In genomic region chr11:69682840-69683533, GRCm38 (mm10) we compare ENCODE assay signal across 8 mouse cellular contexts. TPM values are rescaled to one million over a fixed set of nuclear protein-coding genes. Genes with fewer than 3 reads are reported as not detected.
DNase-seq lines count a peak whose midpoint lies in the region; ATAC-seq and TF ChIP-seq lines count a peak whose summit lies in the region.

No protein-coding gene starts in this region.

- no peaks in the 10 kb centered on the region for H3K9me3 ChIP-seq in heart, embryonic 12.5 days (replicated peaks)
- no peaks in the 10 kb centered on the region for H3K9me3 ChIP-seq in kidney, postnatal 0 days (replicated peaks; ENCODE audit: low read length)
- H3K9me3 ChIP-seq in liver, embryonic 11.5 days (ENCODE audit: control insufficient read depth, low read length), result no peaks in the 10 kb centered on the region
- H3K9me3 ChIP-seq in stomach, embryonic 14.5 days (ENCODE audit: control insufficient read depth, low read depth, low read length), result no peaks in the 10 kb centered on the region

- no peak overlapping the region for H3K4me3 ChIP-seq in bone marrow, adult 2 months (replicated peaks; ENCODE audit: control insufficient read depth, low read depth, low read length)
- H3K4me3 ChIP-seq in heart, embryonic 12.5 days, result peak overlapping the region; percentile 67
- no peak overlapping the region; the same call in 1 of the 2 replicates for H3K4me3 ChIP-seq in kidney, postnatal 0 days (replicated peaks; ENCODE audit: low read depth, low read length)
- peak overlapping the region; percentile 80 for H3K4me3 ChIP-seq in liver, embryonic 11.5 days (ENCODE audit: low read depth, low read length)
- peak overlapping the region; percentile 7; the same call in 1 of the 2 replicates for H3K4me3 ChIP-seq in stomach, embryonic 14.5 days (ENCODE audit: low read depth, low read length)

- 0 out of 2 replicates have a peak overlapping the region, but pooled peaks have one; percentile 35 for H3K9ac ChIP-seq in heart, embryonic 12.5 days
- peak overlapping the region; percentile 33; the same call in 1 of the 2 replicates for H3K9ac ChIP-seq in kidney, postnatal 0 days (ENCODE audit: low read depth, low read length)
- H3K9ac ChIP-seq in liver, embryonic 11.5 days (ENCODE audit: low read depth, low read length), result no peak overlapping the region
- 0 out of 2 replicates have a peak overlapping the region, but pooled peaks have one; percentile 6 for H3K9ac ChIP-seq in stomach, embryonic 14.5 days (replicated peaks; ENCODE audit: low read depth, low read length)

- H3K27me3 ChIP-seq in heart, embryonic 12.5 days (replicated peaks), result no peaks in the 10 kb centered on the region
- no peaks in the 10 kb centered on the region for H3K27me3 ChIP-seq in kidney, postnatal 0 days (ENCODE audit: insufficient read depth, low read length)
- H3K27me3 ChIP-seq in liver, embryonic 11.5 days (replicated peaks; ENCODE audit: control insufficient read depth, insufficient read depth, low read length), result no peaks in the 10 kb centered on the region
- no peaks in the 10 kb centered on the region for H3K27me3 ChIP-seq in stomach, embryonic 14.5 days (ENCODE audit: control insufficient read depth, insufficient read depth, low read length)

- peaks cover 3% of the 10 kb centered on the region for H3K4me1 ChIP-seq in bone marrow, adult 2 months (ENCODE audit: control insufficient read depth, insufficient read depth, low read length)
- peaks cover 48% of the 10 kb centered on the region for H3K4me1 ChIP-seq in heart, embryonic 12.5 days (replicated peaks)
- peaks cover 23% of the 10 kb centered on the region for H3K4me1 ChIP-seq in kidney, postnatal 0 days (replicated peaks; ENCODE audit: insufficient read depth, low read length)
- H3K4me1 ChIP-seq in liver, embryonic 11.5 days (replicated peaks; ENCODE audit: control insufficient read depth, insufficient read depth, low read length), result peaks cover 29% of the 10 kb centered on the region
- H3K4me1 ChIP-seq in stomach, embryonic 14.5 days (ENCODE audit: control insufficient read depth, insufficient read depth, low read length), result peaks cover 27% of the 10 kb centered on the region

- H3K4me2 ChIP-seq in heart, embryonic 12.5 days, result peak overlapping the region; percentile 91
- peak overlapping the region; percentile 90 for H3K4me2 ChIP-seq in kidney, postnatal 0 days (ENCODE audit: low read length)
- peak overlapping the region; percentile 93 for H3K4me2 ChIP-seq in liver, embryonic 11.5 days
- H3K4me2 ChIP-seq in stomach, embryonic 14.5 days (replicated peaks; ENCODE audit: low read depth, low read length), result peak overlapping the region; percentile 86

- no peak overlapping the region for H3K27ac ChIP-seq in bone marrow, adult 2 months (ENCODE audit: control insufficient read depth, insufficient read depth, low read depth, low read length, poor library complexity)
- H3K27ac ChIP-seq in heart, embryonic 12.5 days (ENCODE audit: poor library complexity, severe bottlenecking), result no peak overlapping the region
- H3K27ac ChIP-seq in kidney, postnatal 0 days, result peak overlapping the region; percentile 90
- peak overlapping the region; percentile 88; the same call in 1 of the 2 replicates for H3K27ac ChIP-seq in liver, embryonic 11.5 days (ENCODE audit: low read depth, low read length)
- H3K27ac ChIP-seq in stomach, embryonic 14.5 days (ENCODE audit: low read length), result peak overlapping the region; percentile 29; the same call in 1 of the 2 replicates

- peak; percentile 94 for TF ChIP-seq CTCF in bone marrow, adult 2 months (IDR thresholded peaks at IDR 0.05; ENCODE audit: control insufficient read depth, insufficient read depth, low read length)
- peak; percentile 99 for TF ChIP-seq CTCF in kidney, postnatal 0 days (IDR thresholded peaks at IDR 0.05; ENCODE audit: low read depth)

- ATAC-seq in erythroblast, adult 5-6 weeks (replicated peaks; ENCODE audit: low FRiP score, poor library complexity, severe bottlenecking), result peak; percentile 74
- ATAC-seq in heart, embryonic 12.5 days (ENCODE audit: insufficient number of reproducible peaks, low FRiP score), result no peak
- ATAC-seq in kidney, postnatal 0 days (replicated peaks; ENCODE audit: low FRiP score, low read depth), result no peak
- no peak; the same call in 1 of the 2 replicates for ATAC-seq in liver, embryonic 11.5 days (replicated peaks; ENCODE audit: low FRiP score)
- ATAC-seq in stomach, embryonic 14.5 days (ENCODE audit: insufficient number of reproducible peaks, insufficient read depth, low FRiP score, low read depth), result no peak

- 32% methylated on average over 12 of the region's 12 CpGs for WGBS in bone marrow, adult 2 months
- WGBS in heart, embryonic 12.5 days, result 27% methylated on average over 12 of the region's 12 CpGs
- WGBS in kidney, postnatal 0 days, result 16% methylated on average over 12 of the region's 12 CpGs
- 30% methylated on average over 12 of the region's 12 CpGs for WGBS in liver, embryonic 11.5 days
- WGBS in stomach, embryonic 14.5 days, result 15% methylated on average over 12 of the region's 12 CpGs

- peak; percentile 88 for DNase-seq in A20 (ENCODE audit: low read depth, low spot score)
- DNase-seq in kidney, postnatal 0 days (ENCODE audit: low spot score), result peak; percentile 97
- peak; percentile 79 for DNase-seq in liver, embryonic 11.5 days (ENCODE audit: low spot score)
- peak; percentile 79 to 87 for DNase-seq in natural killer cell, adult 2 months (ENCODE audit: low spot score in 2 of 2)

- no peak for TF ChIP-seq POLR2A in bone marrow, adult 2 months (IDR thresholded peaks at IDR 0.05; ENCODE audit: borderline replicate concordance, control insufficient read depth, low read depth, low read length)

- H3K36me3 ChIP-seq in heart, embryonic 12.5 days, result peaks cover 24% of the 10 kb centered on the region
- peaks cover 10% of the 10 kb centered on the region; the same call in 1 of the 2 replicates for H3K36me3 ChIP-seq in kidney, postnatal 0 days (ENCODE audit: insufficient read depth, low read length)
- peaks cover 12% of the 10 kb centered on the region for H3K36me3 ChIP-seq in liver, embryonic 11.5 days (ENCODE audit: control insufficient read depth, insufficient read depth, low read length)
- peaks cover 10% of the 10 kb centered on the region; the same call in 1 of the 2 replicates for H3K36me3 ChIP-seq in stomach, embryonic 14.5 days (ENCODE audit: control insufficient read depth, insufficient read depth, low read length)

RNA-seq across cellular contexts. Expression of gene Senp3, which starts 1.1 kb away (rescaled TPM):
- polyA plus RNA-seq in bone marrow, adult 2 months (2011; ENCODE audit: insufficient read depth, insufficient read length, low replicate concordance, missing spikeins), result 46.3 and 67.8 TPM in 2 replicates
- total RNA-seq in erythroblast, adult 5-6 weeks (2015; ENCODE audit: low replicate concordance), result 46.4 and 52.3 TPM in 2 replicates
- total RNA-seq in erythroblast, adult 5-6 weeks (2017; ENCODE audit: low replicate concordance), result 10.3 and 18.2 TPM in 2 replicates
- polyA plus RNA-seq in heart, embryonic 12.5 days (2016; fragmentation: Nextera tagmentation; extraction: Ambion mirVana), result 74.3 and 83.0 TPM in 2 replicates
- polyA plus RNA-seq in kidney, postnatal 0 days (2015; fragmentation: Nextera tagmentation; extraction: Ambion mirVana), result 52.2 and 59.4 TPM in 2 replicates
- polyA plus RNA-seq in liver, embryonic 11.5 days (2014; fragmentation: Nextera tagmentation; extraction: Ambion mirVana), result 75.4 and 79.1 TPM in 2 replicates
- 88.1 and 102 TPM in 2 replicates for polyA plus RNA-seq in stomach, embryonic 14.5 days (2014; fragmentation: Nextera tagmentation; extraction: Ambion mirVana)

RNA-seq across cellular contexts. Expression of gene Tnfsf13, which starts 2.6 kb away (rescaled TPM):
- polyA plus RNA-seq in bone marrow, adult 2 months (2011; ENCODE audit: insufficient read depth, insufficient read length, low replicate concordance, missing spikeins), result 2.3 and 3.1 TPM in 2 replicates
- total RNA-seq in erythroblast, adult 5-6 weeks (2015; ENCODE audit: low replicate concordance), result 9.2 and 17.9 TPM in 2 replicates
- total RNA-seq in erythroblast, adult 5-6 weeks (2017; ENCODE audit: low replicate concordance), result 0.28 and 7.8 TPM in 2 replicates
- polyA plus RNA-seq in heart, embryonic 12.5 days (2016; fragmentation: Nextera tagmentation; extraction: Ambion mirVana), result 0.28 and 0.47 TPM in 2 replicates
- polyA plus RNA-seq in kidney, postnatal 0 days (2015; fragmentation: Nextera tagmentation; extraction: Ambion mirVana), result 0.43 and 0.89 TPM in 2 replicates
- 0.37 TPM in 1 of 2 replicates, not detected in the other for polyA plus RNA-seq in liver, embryonic 11.5 days (2014; fragmentation: Nextera tagmentation; extraction: Ambion mirVana)
- polyA plus RNA-seq in stomach, embryonic 14.5 days (2014; fragmentation: Nextera tagmentation; extraction: Ambion mirVana), result 0.67 TPM in 1 of 2 replicates, not detected in the other

RNA-seq across cellular contexts. Expression of gene Eif4a1, which starts 10.8 kb away (rescaled TPM):
- 268 and 540 TPM in 2 replicates for polyA plus RNA-seq in bone marrow, adult 2 months (2011; ENCODE audit: insufficient read depth, insufficient read length, low replicate concordance, missing spikeins)
- 177 and 204 TPM in 2 replicates for total RNA-seq in erythroblast, adult 5-6 weeks (2015; ENCODE audit: low replicate concordance)
- total RNA-seq in erythroblast, adult 5-6 weeks (2017; ENCODE audit: low replicate concordance), result 163 and 169 TPM in 2 replicates
- 404 and 420 TPM in 2 replicates for polyA plus RNA-seq in heart, embryonic 12.5 days (2016; fragmentation: Nextera tagmentation; extraction: Ambion mirVana)
- polyA plus RNA-seq in kidney, postnatal 0 days (2015; fragmentation: Nextera tagmentation; extraction: Ambion mirVana), result 468 and 493 TPM in 2 replicates
- polyA plus RNA-seq in liver, embryonic 11.5 days (2014; fragmentation: Nextera tagmentation; extraction: Ambion mirVana), result 755 and 757 TPM in 2 replicates
- 654 and 666 TPM in 2 replicates for polyA plus RNA-seq in stomach, embryonic 14.5 days (2014; fragmentation: Nextera tagmentation; extraction: Ambion mirVana)

RNA-seq across cellular contexts. Expression of gene Tnfsf12, which starts 12.7 kb away (rescaled TPM):
- 4.2 and 7.1 TPM in 2 replicates for polyA plus RNA-seq in bone marrow, adult 2 months (2011; ENCODE audit: insufficient read depth, insufficient read length, low replicate concordance, missing spikeins)
- 1.3 TPM in 1 of 2 replicates, not detected in the other for total RNA-seq in erythroblast, adult 5-6 weeks (2015; ENCODE audit: low replicate concordance)
- 0.17 and 1.1 TPM in 2 replicates for total RNA-seq in erythroblast, adult 5-6 weeks (2017; ENCODE audit: low replicate concordance)
- 5.6 and 6.9 TPM in 2 replicates for polyA plus RNA-seq in heart, embryonic 12.5 days (2016; fragmentation: Nextera tagmentation; extraction: Ambion mirVana)
- 14.1 and 15.8 TPM in 2 replicates for polyA plus RNA-seq in kidney, postnatal 0 days (2015; fragmentation: Nextera tagmentation; extraction: Ambion mirVana)
- 4.5 and 6.0 TPM in 2 replicates for polyA plus RNA-seq in liver, embryonic 11.5 days (2014; fragmentation: Nextera tagmentation; extraction: Ambion mirVana)
- 9.9 and 11.7 TPM in 2 replicates for polyA plus RNA-seq in stomach, embryonic 14.5 days (2014; fragmentation: Nextera tagmentation; extraction: Ambion mirVana)

RNA-seq across cellular contexts. Expression of gene Tnfsfm13, which starts 12.9 kb away (rescaled TPM):
- polyA plus RNA-seq in bone marrow, adult 2 months (2011; ENCODE audit: insufficient read depth, insufficient read length, low replicate concordance, missing spikeins), result 7.6 and 17.0 TPM in 2 replicates
- 0.38 and 4.8 TPM in 2 replicates for total RNA-seq in erythroblast, adult 5-6 weeks (2015; ENCODE audit: low replicate concordance)
- 2.8 and 5.2 TPM in 2 replicates for total RNA-seq in erythroblast, adult 5-6 weeks (2017; ENCODE audit: low replicate concordance)
- polyA plus RNA-seq in heart, embryonic 12.5 days (2016; fragmentation: Nextera tagmentation; extraction: Ambion mirVana), result 1.5 and 3.3 TPM in 2 replicates
- 8.0 and 8.4 TPM in 2 replicates for polyA plus RNA-seq in kidney, postnatal 0 days (2015; fragmentation: Nextera tagmentation; extraction: Ambion mirVana)
- 1.7 and 2.6 TPM in 2 replicates for polyA plus RNA-seq in liver, embryonic 11.5 days (2014; fragmentation: Nextera tagmentation; extraction: Ambion mirVana)
- 5.5 TPM in 2 replicates for polyA plus RNA-seq in stomach, embryonic 14.5 days (2014; fragmentation: Nextera tagmentation; extraction: Ambion mirVana)

Comparison
In these comparisons a context has a peak if more than half of its experiments do, and no peak if none do; other contexts are left out.
1. H3K27ac ChIP-seq: peak in kidney, postnatal 0 days (single experiment), liver, embryonic 11.5 days (single experiment) and stomach, embryonic 14.5 days (single experiment); none in bone marrow, adult 2 months (single experiment) and heart, embryonic 12.5 days (single experiment).
2. H3K4me3 ChIP-seq: peak in heart, embryonic 12.5 days (single experiment), liver, embryonic 11.5 days (single experiment) and stomach, embryonic 14.5 days (single experiment); none in bone marrow, adult 2 months (single experiment) and kidney, postnatal 0 days (single experiment).
3. Peak in every context shown above with its lines, with median percentiles within 50 percentile points of each other: DNase-seq and H3K4me2 ChIP-seq.